Mouse (Mus musculus) layer of hippocampus, postnatal 10 days (tissue): ENCODE data around the gene Dock4. TPM values are rescaled to one million over a fixed set of nuclear protein-coding genes. Genes with fewer than 3 reads are reported as not detected.

ENCODE experiments used
- DNase-seq, 2 experiments: peaks; one replicate each; pipeline ENCODE4 v3.0.0; 2021; ENCODE audit warnings: low spot score in 2 of 2
- total RNA-seq, 2 experiments: library from RNA; stranded (reverse); gene quantifications; 2 replicates each; pipeline ENCODE4 v1.2.3; 2021

Dock4 gene
- total RNA-seq, 2 experiments from 2014 or later, result 142 to 146 TPM

GRCm38 (mm10) chr12:40634169-40634568, 188.4 kb downstream of the Dock4 start:
- no peak for DNase-seq

DNA sequence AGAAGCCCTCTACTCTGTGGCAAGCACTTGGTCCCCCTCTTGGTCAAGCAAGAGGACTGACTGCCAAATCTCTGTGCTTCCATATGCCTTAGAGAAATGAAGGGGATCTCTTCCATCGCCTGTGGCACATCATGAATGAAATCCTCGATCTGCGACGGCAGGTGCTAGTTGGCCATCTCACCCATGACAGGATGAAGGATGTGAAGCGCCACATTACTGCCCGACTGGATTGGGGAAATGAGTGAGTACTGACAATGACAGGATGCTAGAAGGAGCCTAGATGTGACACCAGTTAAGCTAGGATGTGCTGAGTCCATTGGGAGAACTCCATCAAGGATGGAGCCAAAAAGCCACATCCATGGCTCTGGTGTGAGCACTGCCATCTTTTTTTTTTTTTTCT, 190.2 kb downstream of the Dock4 start:
- no peak for DNase-seq

DNA sequence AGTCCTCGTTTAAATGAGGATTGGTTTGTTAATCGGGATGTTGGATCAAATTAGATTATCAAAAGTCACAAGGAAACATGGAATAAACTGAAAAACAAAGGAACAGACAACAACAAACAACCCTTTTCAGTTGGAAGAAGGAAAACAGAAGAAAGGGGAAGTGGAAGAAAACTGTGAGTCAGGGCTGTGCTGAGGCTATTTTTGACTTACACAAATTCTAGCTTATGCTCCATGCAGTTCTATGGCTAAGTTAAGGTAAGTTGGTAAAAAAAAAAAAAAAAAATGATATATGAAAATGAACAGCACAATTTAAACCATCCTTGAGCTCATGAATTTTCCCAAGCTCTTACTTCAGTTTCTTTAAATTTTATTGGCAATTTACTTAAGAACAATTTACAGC, 191.7 kb downstream of the Dock4 start:
- no peak for DNase-seq

GRCm38 (mm10) chr12:40645869-40646268, 200.1 kb downstream of the Dock4 start:
- DNase-seq, result no peak

- DNase-seq, result no peak
These were observed 208.6 kb downstream of the Dock4 start for GRCm38 (mm10) chr12:40654312-40654711.

DNA sequence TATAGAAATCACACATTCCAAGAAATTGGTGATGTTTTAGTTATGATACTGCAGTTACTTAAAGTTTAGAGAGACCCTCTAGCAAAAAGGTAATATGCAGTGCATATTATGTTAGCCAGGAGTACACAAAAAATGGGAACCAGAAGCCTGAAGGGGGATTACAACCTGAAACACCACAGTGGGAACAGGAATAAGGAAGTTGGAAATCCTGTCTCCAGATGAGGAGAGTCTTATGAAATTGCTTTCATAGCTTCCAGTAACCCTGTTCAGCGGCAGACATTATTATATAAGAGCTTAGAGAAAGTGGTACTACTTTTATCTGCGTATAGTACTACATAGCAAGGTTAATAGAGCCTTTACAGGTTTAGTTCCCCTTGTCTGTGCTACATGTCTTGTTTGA, 210.1 kb downstream of the Dock4 start:
- DNase-seq, result no peak

DNA sequence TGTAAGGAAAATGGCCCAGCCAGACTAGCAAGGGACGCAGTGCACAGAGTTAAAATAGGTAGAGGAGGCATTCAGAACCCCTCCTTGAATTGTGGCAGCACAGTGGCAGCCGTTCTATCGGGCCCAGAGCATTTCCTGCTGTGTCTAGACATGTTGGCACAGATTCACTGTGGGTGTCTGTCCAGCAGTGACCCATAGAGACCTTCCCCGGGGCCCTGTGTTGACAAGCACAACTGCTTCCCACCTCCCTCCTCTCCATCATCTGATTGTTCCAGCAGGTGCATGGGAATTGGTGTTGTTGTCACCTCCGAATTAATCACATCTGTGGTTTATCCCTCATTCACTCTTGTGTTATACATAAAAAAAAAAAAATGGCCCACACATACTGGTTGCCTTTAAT, 210.7 kb downstream of the Dock4 start:
- no peak for DNase-seq

- no peak for DNase-seq
These were observed 211.6 kb downstream of the Dock4 start for GRCm38 (mm10) chr12:40657229-40657885.

DNA sequence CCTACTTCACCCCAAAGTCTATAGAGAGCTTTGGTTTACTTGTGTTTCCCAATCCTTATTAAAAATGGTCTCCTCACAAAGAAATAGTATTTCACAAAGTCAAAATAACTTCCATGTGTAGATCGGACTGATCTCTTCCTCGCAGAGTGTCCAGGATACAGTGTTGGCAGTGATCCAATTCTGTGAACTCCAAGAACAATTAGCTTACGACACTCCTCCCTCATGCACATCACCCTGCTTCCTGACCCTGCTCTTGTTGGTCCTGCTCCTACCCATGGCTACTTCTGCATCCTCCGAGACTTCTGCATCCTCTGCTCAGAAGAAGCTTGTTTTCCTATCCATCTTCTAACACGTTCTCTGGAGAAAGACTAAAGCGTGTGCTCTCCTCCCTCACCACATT, 213.9 kb downstream of the Dock4 start:
- no peak for DNase-seq

- DNase-seq, result no peak
These were observed 223.7 kb downstream of the Dock4 start for GRCm38 (mm10) chr12:40669460-40669859.

DNA sequence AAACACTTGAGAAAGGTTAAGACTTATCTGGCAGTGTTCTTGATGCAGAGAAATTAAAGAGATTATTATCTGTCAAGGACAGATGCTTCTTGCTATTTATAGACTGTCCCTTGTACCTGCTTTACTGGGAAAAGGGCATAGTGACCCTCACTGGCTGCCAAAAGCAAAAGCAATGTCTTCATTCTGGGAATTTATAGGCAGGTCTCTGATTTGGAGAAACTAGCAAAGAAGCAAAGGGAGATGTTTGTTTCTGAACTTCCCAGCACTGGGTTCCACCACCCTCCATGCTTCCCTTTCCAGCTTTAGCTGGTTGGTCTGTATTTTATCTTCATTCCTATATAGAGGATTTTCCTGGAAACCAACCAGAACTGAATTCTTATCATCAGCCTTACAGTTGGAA, 225.0 kb downstream of the Dock4 start:
- no peak for DNase-seq

DNA sequence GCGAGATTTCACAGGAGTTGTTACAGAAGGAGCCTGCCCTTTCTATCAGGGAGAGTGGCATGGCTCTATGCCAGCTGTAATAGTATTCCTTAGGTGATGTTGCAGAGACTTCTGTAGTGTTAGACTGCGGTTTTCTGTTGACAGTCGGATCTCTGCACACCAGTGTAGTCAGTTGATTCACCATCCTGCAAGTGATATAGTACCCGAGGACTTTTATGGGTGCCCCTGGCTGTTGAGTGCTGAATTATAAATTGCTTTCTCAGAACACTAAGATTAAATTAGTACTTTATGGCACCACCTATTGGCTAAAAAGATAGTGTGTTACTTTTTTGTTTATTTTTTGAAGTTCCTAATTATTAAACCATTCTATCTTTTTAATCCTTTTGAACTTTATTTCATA, 234.0 kb downstream of the Dock4 start:
- DNase-seq, result no peak

- DNase-seq, result peak; percentile 18 to 35
These were observed 234.8 kb downstream of the Dock4 start for GRCm38 (mm10) chr12:40680551-40680950.

- no peak for DNase-seq
These were observed 245.7 kb downstream of the Dock4 start for GRCm38 (mm10) chr12:40691444-40691843.

- DNase-seq, result no peak
These were observed 248.4 kb downstream of the Dock4 start for GRCm38 (mm10) chr12:40694082-40694721.

GRCm38 (mm10) chr12:40698330-40698729, 252.6 kb downstream of the Dock4 start:
- DNase-seq, result no peak

DNA sequence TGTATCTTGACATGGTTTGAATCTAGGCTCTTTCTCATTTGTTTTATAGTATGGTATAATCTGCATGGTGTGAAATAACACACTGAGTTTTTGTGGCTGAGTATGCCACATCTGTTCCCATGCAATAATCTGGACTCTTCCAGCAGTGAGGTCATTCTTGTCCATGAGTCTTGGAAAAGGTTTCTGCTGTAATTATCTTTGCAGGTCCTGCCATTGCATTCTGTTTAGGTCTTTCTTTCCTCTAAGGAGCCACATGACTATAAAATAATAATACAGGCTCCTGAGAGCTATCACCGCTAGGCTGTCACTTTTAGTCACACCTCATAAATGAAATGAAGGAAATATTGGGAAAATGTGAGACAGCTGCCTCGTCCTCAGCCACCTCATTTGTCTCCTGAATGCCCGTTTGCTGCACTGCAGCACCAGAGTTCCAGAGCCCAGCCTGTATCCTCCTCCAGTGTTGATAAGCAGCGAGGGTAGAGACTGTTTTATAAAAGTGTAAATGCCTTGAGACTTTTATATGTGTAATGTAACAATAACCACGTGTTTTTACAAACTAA, 256.6 kb downstream of the Dock4 start:
- DNase-seq, result no peak

DNA sequence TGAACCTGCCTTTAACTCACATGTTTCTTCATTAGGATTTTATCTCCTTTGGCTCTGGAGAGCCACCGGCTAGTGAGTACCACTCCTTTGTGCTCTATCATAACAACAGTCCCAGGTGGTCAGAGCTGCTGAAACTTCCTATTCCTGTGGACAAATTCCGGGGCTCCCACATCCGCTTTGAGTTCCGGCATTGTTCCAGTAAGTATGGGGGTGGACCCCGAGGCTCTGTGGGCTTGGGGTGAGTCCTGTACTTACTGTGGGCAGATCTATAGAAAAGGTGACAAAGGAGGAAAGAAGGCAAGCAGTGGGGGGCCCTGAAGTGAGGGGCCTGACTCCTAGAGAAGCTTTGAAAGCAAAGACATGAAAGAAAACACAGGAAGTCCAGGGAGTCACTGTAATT, 258.5 kb downstream of the Dock4 start:
- DNase-seq, result no peak

DNA sequence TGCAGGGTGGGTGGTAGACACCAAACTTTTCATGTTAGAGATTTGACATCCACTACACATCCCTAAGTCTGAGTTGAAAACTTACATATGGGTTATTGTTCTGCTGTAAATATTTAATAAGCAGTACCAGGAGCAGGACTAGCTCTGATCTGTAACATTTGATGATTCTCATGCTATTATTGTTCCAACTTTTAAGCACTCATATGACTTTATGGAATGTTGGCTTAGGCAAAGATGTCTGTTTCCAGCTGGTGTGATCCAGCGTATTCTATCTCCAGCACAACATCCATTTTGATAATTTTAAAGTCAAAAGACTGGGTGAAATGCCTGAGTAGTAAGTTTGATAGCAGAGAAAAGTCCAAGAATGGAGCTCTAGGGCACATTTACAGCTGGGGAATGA, 261.4 kb downstream of the Dock4 start:
- DNase-seq, result no peak

DNA sequence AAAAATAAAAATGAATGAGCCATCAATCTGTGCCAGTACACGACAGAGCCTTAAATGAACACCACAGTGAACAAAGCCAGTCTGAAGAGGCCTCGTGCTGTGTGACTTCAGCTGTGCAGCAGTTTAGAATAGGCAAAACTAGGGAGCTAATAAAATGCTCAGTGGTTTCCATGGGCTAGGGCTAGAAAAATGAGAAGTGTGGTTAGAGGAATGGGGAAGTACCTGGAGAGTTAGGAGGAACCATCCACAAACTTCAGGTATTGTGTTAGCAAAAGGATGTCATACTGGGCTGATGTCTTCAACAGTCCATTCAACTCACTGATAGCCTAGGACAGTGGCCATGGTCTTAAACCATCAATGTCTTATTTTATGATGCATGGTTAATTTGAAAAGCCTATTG, 263.3 kb downstream of the Dock4 start:
- DNase-seq, result no peak

DNA sequence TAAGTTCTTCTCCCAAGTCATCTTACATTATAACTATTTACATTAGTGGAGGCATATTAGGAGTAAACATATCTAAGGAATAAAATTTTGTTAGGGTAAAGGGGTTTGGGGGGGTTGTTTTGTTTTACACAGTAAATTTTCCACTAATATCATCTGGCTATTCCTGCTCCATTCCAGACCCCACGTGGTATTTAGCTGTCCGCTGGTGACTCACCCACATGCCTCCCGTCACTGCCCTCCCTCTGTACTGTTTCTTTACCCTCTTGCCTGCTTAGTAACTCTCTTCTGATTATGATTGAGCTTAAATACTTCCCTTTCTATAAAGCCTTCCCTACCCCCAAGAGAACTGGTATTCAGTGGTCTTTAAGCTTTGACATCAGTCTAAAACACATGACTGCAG, 266.5 kb downstream of the Dock4 start:
- DNase-seq, result no peak

GRCm38 (mm10) chr12:40714288-40714687, 268.5 kb downstream of the Dock4 start:
- no peak for DNase-seq

DNA sequence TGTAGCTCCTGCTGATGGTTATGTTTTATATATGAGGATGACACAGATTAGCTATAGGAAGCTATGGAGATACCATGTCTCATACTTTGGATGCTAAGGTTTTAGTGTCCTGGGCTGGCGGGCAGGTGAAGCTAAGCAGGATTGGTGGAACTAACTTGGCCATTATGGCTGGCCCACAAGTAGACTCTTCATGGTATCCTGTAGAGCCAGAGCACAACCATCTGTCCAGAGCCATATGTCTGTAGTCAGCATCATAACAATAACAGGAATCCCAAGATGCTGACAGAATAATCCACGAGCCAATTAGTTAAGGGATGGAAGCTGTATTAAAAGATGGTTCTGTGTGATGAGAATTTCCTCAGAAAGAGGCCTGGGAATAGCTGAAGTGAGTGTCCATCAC, 269.4 kb downstream of the Dock4 start:
- DNase-seq, result no peak
